Mouse (Mus musculus): ENCODE measurements around the gene Prtg. TPM values are rescaled to one million over a fixed set of nuclear protein-coding genes. Genes with fewer than 3 reads are reported as not detected.

The Prtg gene
- polyA plus RNA-seq, 1 experiment = not detected

DNA sequence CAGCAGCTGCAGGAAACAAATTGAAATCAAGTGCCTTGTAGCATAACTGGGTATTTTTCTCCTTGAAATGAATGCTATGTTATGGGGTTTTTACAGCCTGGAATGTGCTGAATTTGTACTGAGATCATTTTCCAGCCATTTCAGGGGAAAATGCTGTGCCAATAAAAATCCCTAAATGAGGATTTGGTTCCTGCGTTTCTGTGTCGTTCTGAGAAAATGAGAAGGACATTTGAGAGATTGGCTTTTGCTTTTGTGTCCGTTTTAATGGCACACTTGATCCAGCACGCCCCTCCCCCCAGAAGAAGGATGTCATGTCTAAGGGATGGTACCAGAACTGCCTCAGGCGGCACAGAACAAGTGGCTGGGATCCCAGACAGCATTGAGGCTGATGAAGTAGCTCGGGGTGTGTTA, 100.0 kb downstream of the Prtg start:
- no peaks in the 10 kb centered on the region for H3K9me3 ChIP-seq (ENCODE audit: control insufficient read depth, low read length)
- TF ChIP-seq TAL1 (IDR thresholded peaks at IDR 0.05; ENCODE audit: low read length) (no peak), GATA1 (IDR thresholded peaks at IDR 0.05; ENCODE audit: low read length) (no peak)
- H3K27me3 ChIP-seq (ENCODE audit: control insufficient read depth) = no peaks in the 10 kb centered on the region
- no peak overlapping the region for H3K4me3 ChIP-seq (replicated peaks)
- no peaks in the 10 kb centered on the region for H3K36me3 ChIP-seq (ENCODE audit: control insufficient read depth)
- peaks cover 8% of the 10 kb centered on the region for H3K4me1 ChIP-seq (ENCODE audit: control insufficient read depth)

DNA sequence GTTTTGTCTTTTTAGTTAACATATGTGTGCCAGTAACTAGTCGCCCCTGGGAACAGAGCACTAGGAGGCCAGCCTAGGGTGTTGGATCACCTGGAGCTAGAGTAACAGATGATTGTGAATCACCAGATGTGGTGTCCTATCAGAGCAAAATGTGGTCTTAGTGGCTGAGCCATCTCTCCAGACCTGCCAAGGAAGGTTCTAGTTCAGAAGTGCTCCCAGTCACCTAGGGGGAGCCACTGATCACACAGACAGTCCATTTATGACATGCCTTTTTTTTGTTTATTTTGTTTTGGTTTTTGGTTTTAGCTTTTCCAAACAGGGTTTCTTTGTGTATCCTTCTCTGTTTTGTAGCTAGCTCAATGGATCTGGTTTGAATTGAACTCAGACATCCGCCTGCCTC, 104.7 kb downstream of the Prtg start:
- TF ChIP-seq TAL1 (IDR thresholded peaks at IDR 0.05; ENCODE audit: low read length) = no peak
- TF ChIP-seq GATA1 (IDR thresholded peaks at IDR 0.05; ENCODE audit: low read length) = no peak
- H3K4me3 ChIP-seq (replicated peaks) = no peak overlapping the region
- no peaks in the 10 kb centered on the region for H3K9me3 ChIP-seq (ENCODE audit: control insufficient read depth, low read length)
- no peaks in the 10 kb centered on the region for H3K27me3 ChIP-seq (ENCODE audit: control insufficient read depth)
- no peaks in the 10 kb centered on the region for H3K4me1 ChIP-seq (ENCODE audit: control insufficient read depth)
- no peaks in the 10 kb centered on the region for H3K36me3 ChIP-seq (ENCODE audit: control insufficient read depth)

DNA sequence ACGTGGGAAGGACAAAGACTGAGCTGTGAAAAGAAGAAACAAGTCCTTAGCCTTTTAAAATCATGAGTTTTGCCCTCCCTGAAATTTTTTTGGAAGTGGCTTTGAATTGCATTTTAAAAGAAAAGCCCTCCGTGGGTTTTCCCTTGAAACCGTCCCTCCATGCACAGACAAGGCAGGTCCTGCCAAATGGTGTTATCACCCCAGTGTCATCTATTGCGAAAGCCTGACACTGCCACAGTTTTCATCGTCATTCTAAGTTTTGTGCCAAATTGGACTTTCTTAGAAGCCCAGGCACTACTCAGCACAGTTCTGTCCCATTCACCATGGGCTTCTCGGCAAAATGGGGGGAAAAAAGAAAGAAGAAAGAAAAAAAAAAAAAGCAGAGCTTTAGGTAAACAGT, 106.9 kb downstream of the Prtg start:
- TF ChIP-seq TAL1 (IDR thresholded peaks at IDR 0.05; ENCODE audit: low read length) (no peak), GATA1 (IDR thresholded peaks at IDR 0.05; ENCODE audit: low read length) (no peak)
- Histone ChIP-seq H3K36me3 (ENCODE audit: control insufficient read depth) (no peaks in the 10 kb centered on the region), H3K4me3 (replicated peaks) (no peak overlapping the region), H3K9me3 (ENCODE audit: control insufficient read depth, low read length) (no peaks in the 10 kb centered on the region), H3K4me1 (ENCODE audit: control insufficient read depth) (no peaks in the 10 kb centered on the region), H3K27me3 (ENCODE audit: control insufficient read depth) (no peaks in the 10 kb centered on the region)

DNA sequence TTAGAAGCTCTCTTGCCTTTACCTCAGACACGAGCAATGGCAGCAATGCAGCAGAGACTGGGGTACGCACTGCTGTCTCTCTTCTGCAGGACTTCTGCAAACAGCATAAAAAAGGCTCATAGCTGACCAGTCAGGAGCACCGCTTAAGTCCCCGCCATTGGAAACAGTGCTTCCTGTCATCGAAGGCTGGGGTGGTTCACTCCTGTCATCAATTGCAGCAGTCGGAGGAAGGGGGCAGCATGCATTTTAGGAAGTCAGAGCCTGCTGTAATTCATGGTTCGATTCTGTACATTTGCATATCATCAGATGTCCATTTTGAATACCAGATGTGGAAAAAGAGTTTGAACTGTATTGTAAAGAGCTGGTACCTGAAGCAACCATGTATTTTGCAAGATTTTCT, 109.1 kb downstream of the Prtg start:
- H3K27me3 ChIP-seq (ENCODE audit: control insufficient read depth) = no peaks in the 10 kb centered on the region

DNA sequence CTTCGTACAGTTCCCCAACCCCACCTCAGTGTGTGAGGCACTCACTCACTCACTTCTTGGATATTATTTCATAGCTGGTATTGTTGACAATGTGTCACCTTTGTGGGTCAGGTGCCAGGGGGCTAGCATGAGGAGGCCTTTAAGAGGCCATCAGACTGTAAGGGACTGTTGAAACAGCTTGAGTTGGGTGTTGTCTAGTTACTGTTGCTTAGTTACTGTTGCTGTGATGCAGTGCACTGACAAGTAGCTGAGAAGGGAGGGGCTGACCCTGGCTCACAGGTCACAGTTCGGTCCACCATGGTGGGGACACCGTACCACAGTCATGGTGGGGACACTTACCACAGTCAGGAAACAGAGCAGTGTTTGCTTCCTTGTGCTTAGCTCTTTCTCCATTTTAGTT, 116.4 kb downstream of the Prtg start:
- H3K9me3 ChIP-seq (ENCODE audit: control insufficient read depth, low read length) = no peaks in the 10 kb centered on the region
- no peaks in the 10 kb centered on the region for H3K4me1 ChIP-seq (ENCODE audit: control insufficient read depth)
- H3K4me3 ChIP-seq (replicated peaks) = no peak overlapping the region
- H3K27me3 ChIP-seq (ENCODE audit: control insufficient read depth) = peaks cover 51% of the 10 kb centered on the region
- H3K36me3 ChIP-seq (ENCODE audit: control insufficient read depth) = no peaks in the 10 kb centered on the region
- TF ChIP-seq TAL1 (IDR thresholded peaks at IDR 0.05; ENCODE audit: low read length) (no peak), GATA1 (IDR thresholded peaks at IDR 0.05; ENCODE audit: low read length) (no peak)

More for the DNA sequence above, 109.1 kb downstream of the Prtg start:
- TF ChIP-seq GATA1 (IDR thresholded peaks at IDR 0.05; ENCODE audit: low read length) = no peak
- no peak for TF ChIP-seq TAL1 (IDR thresholded peaks at IDR 0.05; ENCODE audit: low read length)
- H3K4me1 ChIP-seq (ENCODE audit: control insufficient read depth) = no peaks in the 10 kb centered on the region
- H3K9me3 ChIP-seq (ENCODE audit: control insufficient read depth, low read length) = no peaks in the 10 kb centered on the region
- H3K4me3 ChIP-seq (replicated peaks) = no peak overlapping the region
- H3K36me3 ChIP-seq (ENCODE audit: control insufficient read depth) = no peaks in the 10 kb centered on the region

DNA sequence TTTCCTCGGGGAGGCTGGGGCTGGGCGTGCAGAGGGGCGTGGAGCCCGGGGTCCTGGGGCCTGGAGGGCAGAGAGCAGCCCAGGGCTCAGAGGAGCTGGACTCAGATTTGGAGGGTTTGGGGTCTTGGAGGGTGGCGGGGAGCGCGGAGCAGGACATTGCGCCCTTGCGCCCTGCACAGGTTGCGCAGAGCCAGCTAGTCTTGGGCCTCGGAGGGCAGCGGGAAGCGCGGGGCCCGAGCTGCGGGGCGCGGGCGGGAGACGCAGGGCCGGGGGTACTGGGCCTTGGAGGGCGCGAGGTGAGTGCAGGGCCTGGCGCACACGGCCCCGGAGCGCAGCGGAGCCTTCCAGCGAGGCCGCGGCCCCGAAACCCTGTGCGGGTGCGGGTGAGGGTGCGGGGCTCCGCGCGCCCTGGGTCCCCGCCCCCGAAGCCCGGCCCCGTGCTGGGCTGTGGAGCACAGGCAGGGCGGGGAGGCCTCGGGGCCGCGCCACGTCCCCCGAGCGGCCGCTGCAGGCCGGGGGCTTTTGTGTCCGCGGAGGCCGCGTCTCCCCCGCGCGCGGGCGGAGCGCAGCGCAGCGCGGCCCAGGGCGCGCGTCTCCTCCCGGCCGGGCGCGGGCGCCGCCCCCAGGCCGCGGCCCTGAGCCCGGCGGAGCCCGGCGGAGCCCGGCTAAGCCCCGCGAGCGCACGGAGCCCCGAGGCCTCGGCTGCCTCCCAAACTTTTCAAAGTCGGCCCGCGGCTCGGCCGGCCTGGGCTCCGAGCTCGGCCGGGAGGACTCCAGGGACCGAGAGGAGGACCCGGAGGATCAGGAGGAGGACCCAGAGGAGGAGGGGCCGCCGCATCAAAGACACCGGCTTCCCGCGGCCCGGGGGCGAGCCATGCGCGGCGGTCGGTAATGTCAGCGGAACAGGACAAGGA, 118.6 kb downstream of the Prtg start, which contains the start of gene Pygo1:
Pygo1 (plus strand) TSS at position 625 of the 914 bp plus-strand sequence.
- Histone ChIP-seq H3K4me1 (ENCODE audit: control insufficient read depth) (no peaks in the 10 kb centered on the region), H3K36me3 (ENCODE audit: control insufficient read depth) (no peaks in the 10 kb centered on the region), H3K9me3 (ENCODE audit: control insufficient read depth, low read length) (no peaks in the 10 kb centered on the region), H3K4me3 (replicated peaks) (peak within 1 kb of the TSS; percentile 40), H3K27me3 (ENCODE audit: control insufficient read depth) (peaks cover 53% of the 10 kb centered on the region)
- no peak for TF ChIP-seq TAL1 (IDR thresholded peaks at IDR 0.05; ENCODE audit: low read length)
- no peak for TF ChIP-seq GATA1 (IDR thresholded peaks at IDR 0.05; ENCODE audit: low read length)

DNA sequence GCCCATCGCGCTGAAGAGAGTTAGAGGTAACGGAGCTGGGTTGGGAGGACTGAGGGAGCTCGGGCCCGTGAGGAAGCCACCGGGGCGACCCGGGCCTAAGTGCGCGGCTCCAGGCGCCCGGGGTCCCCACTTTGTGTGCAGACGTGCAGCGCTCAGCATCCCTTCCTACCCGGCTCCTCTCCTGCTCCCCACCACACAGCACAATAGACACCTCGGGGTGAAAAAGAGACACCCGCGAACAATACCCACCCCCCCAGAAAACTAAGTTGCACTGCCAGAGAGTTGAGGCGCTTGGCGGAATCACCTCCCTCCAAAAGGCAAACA, 119.2 kb downstream of the Prtg start:
- Histone ChIP-seq H3K36me3 (ENCODE audit: control insufficient read depth) (no peaks in the 10 kb centered on the region), H3K9me3 (ENCODE audit: control insufficient read depth, low read length) (no peaks in the 10 kb centered on the region), H3K4me3 (replicated peaks) (peak overlapping the region; percentile 35), H3K4me1 (ENCODE audit: control insufficient read depth) (no peaks in the 10 kb centered on the region), H3K27me3 (ENCODE audit: control insufficient read depth) (peaks cover 53% of the 10 kb centered on the region)
- TF ChIP-seq GATA1 (IDR thresholded peaks at IDR 0.05; ENCODE audit: low read length) (no peak), TAL1 (IDR thresholded peaks at IDR 0.05; ENCODE audit: low read length) (no peak)

DNA sequence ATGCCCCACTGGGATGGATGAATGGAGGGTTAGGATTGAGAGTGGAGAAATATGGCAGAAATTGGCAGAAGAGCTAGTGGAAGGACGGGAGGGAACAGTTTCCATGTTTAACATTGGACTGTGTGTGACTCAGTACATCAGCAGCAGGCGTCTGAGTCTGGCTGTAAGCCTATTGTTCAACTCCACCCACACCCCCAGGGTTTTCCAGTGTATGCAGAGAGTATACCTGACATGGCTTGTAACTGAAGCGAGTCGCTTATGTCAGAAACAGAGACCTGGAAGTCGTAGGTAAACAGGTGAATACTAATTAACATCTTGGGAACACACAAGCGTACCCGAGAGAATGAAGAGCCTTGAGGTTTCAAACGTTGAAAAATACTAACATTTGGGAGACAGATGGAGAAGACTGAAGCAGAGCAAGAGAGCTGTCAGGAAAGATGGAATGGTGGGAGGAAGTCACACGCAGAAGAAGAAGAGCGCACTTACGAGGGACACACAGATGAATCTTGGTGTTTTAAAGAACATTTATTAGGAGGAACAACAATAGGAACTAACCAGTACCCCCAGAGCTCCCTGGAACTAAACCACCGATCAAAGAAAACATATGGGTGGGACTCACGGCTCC, 124.6 kb downstream of the Prtg start:
- TF ChIP-seq TAL1 (IDR thresholded peaks at IDR 0.05; ENCODE audit: low read length) = no peak
- no peak for TF ChIP-seq GATA1 (IDR thresholded peaks at IDR 0.05; ENCODE audit: low read length)
- no peak overlapping the region for H3K4me3 ChIP-seq (replicated peaks)
- no peaks in the 10 kb centered on the region for H3K36me3 ChIP-seq (ENCODE audit: control insufficient read depth)
- H3K4me1 ChIP-seq (ENCODE audit: control insufficient read depth) = no peaks in the 10 kb centered on the region
- no peaks in the 10 kb centered on the region for H3K9me3 ChIP-seq (ENCODE audit: control insufficient read depth, low read length)
- H3K27me3 ChIP-seq (ENCODE audit: control insufficient read depth) = peaks cover 19% of the 10 kb centered on the region

DNA sequence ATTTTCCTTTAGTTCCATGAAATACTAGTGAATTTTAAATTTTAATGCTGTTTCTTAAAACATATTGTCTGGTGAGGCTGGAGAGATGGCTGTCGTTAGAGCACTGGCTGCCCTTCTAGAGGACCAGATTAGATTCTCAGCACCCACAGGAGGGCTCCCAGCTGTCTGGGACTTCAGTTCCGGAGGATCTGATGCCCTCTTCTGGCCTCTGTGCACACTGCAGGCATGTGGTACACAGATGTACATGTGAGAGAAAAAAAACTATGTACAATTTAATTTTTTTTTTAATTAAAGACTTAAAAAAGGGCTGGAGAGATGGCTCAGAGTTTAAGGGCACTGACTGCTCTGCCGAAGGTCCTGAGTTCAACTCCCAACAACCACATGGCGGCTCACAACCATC, 128.6 kb downstream of the Prtg start:
- H3K4me3 ChIP-seq (replicated peaks) = no peak overlapping the region
- no peaks in the 10 kb centered on the region for H3K4me1 ChIP-seq (ENCODE audit: control insufficient read depth)
- no peaks in the 10 kb centered on the region for H3K27me3 ChIP-seq (ENCODE audit: control insufficient read depth)
- no peaks in the 10 kb centered on the region for H3K9me3 ChIP-seq (ENCODE audit: control insufficient read depth, low read length)
- H3K36me3 ChIP-seq (ENCODE audit: control insufficient read depth) = no peaks in the 10 kb centered on the region
- TF ChIP-seq TAL1 (IDR thresholded peaks at IDR 0.05; ENCODE audit: low read length) (no peak), GATA1 (IDR thresholded peaks at IDR 0.05; ENCODE audit: low read length) (no peak)
